Mouse (Mus musculus) MEL (cell line): ENCODE measurements at regions not wholly inside any gene's neighbourhood (a gene's known extent, or its start where the extent isn't known, plus 50 kb on each side); places are given as distances from the start of the nearest gene placed in this dataset.

Source experiments
- DNase-seq: peaks from one replicate; pipeline ENCODE4 v3.0.0; 2011; ENCODE audit warnings: low read depth, low spot score
- H3K27ac ChIP-seq: 2 replicates; pipeline ENCODE4 v1.5.1; 2012; ENCODE audit warnings: low read depth, mild to moderate bottlenecking, control low read depth, low read length, moderate library complexity; ENCODE audit not compliant: control insufficient read depth
- H3K27me3 ChIP-seq, 2 experiments: fragments of 150-350 bp in 1 of 2; sonication (generic) in 1 of 2; 2 replicates each; pipeline ENCODE4 v1.6.1; 2012; ENCODE audit warnings: low read length in 2 of 2, mild to moderate bottlenecking in 2 of 2, improper control_type of control experiment in 1 of 2, moderate library complexity in 1 of 2; ENCODE audit not compliant: insufficient read depth in 2 of 2, control insufficient read depth in 1 of 2
- H3K36me3 ChIP-seq, 2 experiments: 2 replicates each; pipeline ENCODE4 v1.6.1; 2012 to 2014; ENCODE audit warnings: low read length in 2 of 2, improper control_type of control experiment in 1 of 2, inconsistent platforms in 1 of 2, mild to moderate bottlenecking in 1 of 2; ENCODE audit not compliant: insufficient read depth in 2 of 2, control insufficient read depth in 1 of 2
- H3K4me1 ChIP-seq, 2 experiments: fragments of 150-350 bp in 1 of 2; sonication (generic) in 1 of 2; 2 replicates each; pipeline ENCODE4 v1.6.1; 2012; ENCODE audit warnings: low read length in 2 of 2, improper control_type of control experiment in 1 of 2, mild to moderate bottlenecking in 1 of 2; ENCODE audit not compliant: insufficient read depth in 2 of 2, control insufficient read depth in 1 of 2
- H3K4me3 ChIP-seq, 2 experiments: fragments of 150-350 bp in 1 of 2; sonication (generic) in 1 of 2; 2 replicates each; pipeline ENCODE4 v1.5.1; 2012; ENCODE audit warnings: low read depth in 2 of 2, low read length in 2 of 2, mild to moderate bottlenecking in 2 of 2, moderate library complexity in 2 of 2, control low read depth in 1 of 2, improper control_type of control experiment in 1 of 2; ENCODE audit not compliant: control insufficient read depth in 1 of 2, insufficient read depth in 1 of 2
- H3K79me2 ChIP-seq: 2 replicates; pipeline ENCODE4 v1.6.1; 2012; ENCODE audit warnings: mild to moderate bottlenecking, low read length, moderate library complexity; ENCODE audit not compliant: control insufficient read depth, poor library complexity, insufficient read depth
- H3K9ac ChIP-seq: 2 replicates; pipeline ENCODE4 v1.6.1; 2012; ENCODE audit warnings: low read depth, mild to moderate bottlenecking, control low read depth, low read length, moderate library complexity; ENCODE audit not compliant: control insufficient read depth, poor library complexity, severe bottlenecking
- H3K9me3 ChIP-seq: fragments of 150-350 bp; sonication (generic); replicated peaks from 2 replicates; pipeline ENCODE4 v1.6.1; 2012; ENCODE audit warnings: mild to moderate bottlenecking, low read length, improper control_type of control experiment, moderate library complexity; ENCODE audit not compliant: insufficient read depth
- BHLHE40 ChIP-seq: IDR thresholded peaks from 2 replicates; pipeline ENCODE4 v1.6.1; 2012; ENCODE audit warnings: low read depth, mild to moderate bottlenecking, inconsistent platforms, low read length, improper control_type of control experiment, borderline replicate concordance
- CTCF ChIP-seq, 3 experiments: IDR thresholded peaks in 2 of 3; conservative IDR thresholded peaks in 1 of 3; 2 replicates each; pipeline ENCODE4 v1.5.1; 2011 to 2012; ENCODE audit warnings: low read length in 3 of 3, low read depth in 2 of 3, mild to moderate bottlenecking in 2 of 3, improper control_type of control experiment in 1 of 3, inconsistent platforms in 1 of 3, mixed read lengths in 1 of 3, moderate library complexity in 1 of 3; ENCODE audit not compliant: control insufficient read depth in 1 of 3, insufficient read depth in 1 of 3, poor library complexity in 1 of 3, severe bottlenecking in 1 of 3
- E2F4 ChIP-seq: IDR thresholded peaks from 2 replicates; pipeline ENCODE4 v1.6.1; 2011; ENCODE audit warnings: low read depth, low read length, improper control_type of control experiment, borderline replicate concordance
- EP300 ChIP-seq, 2 experiments: IDR thresholded peaks; 2 replicates each; pipeline ENCODE4 v1.6.1; 2011; ENCODE audit warnings: improper control_type of control experiment in 2 of 2, low read length in 2 of 2, low read depth in 1 of 2, mild to moderate bottlenecking in 1 of 2
- ETS1 ChIP-seq: IDR thresholded peaks from 2 replicates; pipeline ENCODE4 v1.6.1; 2012; ENCODE audit warnings: low read depth, mild to moderate bottlenecking, inconsistent platforms, low read length, improper control_type of control experiment, moderate library complexity
- GATA1 ChIP-seq: IDR thresholded peaks from 2 replicates; pipeline ENCODE4 v1.6.1; 2011; ENCODE audit warnings: low read depth, low read length, improper control_type of control experiment
- HCFC1 ChIP-seq: IDR thresholded peaks from 2 replicates; pipeline ENCODE4 v1.6.1; 2012; ENCODE audit warnings: low read depth, mild to moderate bottlenecking, inconsistent platforms, low read length, improper control_type of control experiment, moderate library complexity
- JUND ChIP-seq: IDR thresholded peaks from 2 replicates; pipeline ENCODE4 v1.6.1; 2011; ENCODE audit warnings: low read depth, mild to moderate bottlenecking, improper control_type of control experiment, low read length
- MAX ChIP-seq: IDR thresholded peaks from 2 replicates; pipeline ENCODE4 v1.6.1; 2011; ENCODE audit warnings: low read length, improper control_type of control experiment
- MXI1 ChIP-seq: IDR thresholded peaks from 2 replicates; pipeline ENCODE4 v1.6.1; 2011; ENCODE audit warnings: mild to moderate bottlenecking, low read depth, low read length, improper control_type of control experiment
- NRF1 ChIP-seq: IDR thresholded peaks from 2 replicates; pipeline ENCODE4 v1.6.1; 2014; ENCODE audit warnings: low read depth, mild to moderate bottlenecking, inconsistent platforms, low read length, improper control_type of control experiment, moderate library complexity; ENCODE audit not compliant: poor library complexity, insufficient read depth, severe bottlenecking
- RAD21 ChIP-seq: IDR thresholded peaks from 2 replicates; pipeline ENCODE4 v1.6.1; 2011; ENCODE audit warnings: mild to moderate bottlenecking, low read depth, low read length, improper control_type of control experiment
- RCOR1 ChIP-seq: IDR thresholded peaks from 2 replicates; pipeline ENCODE4 v1.6.1; 2012; ENCODE audit warnings: low read depth, mild to moderate bottlenecking, inconsistent platforms, low read length, improper control_type of control experiment
- SMC3 ChIP-seq: IDR thresholded peaks from 2 replicates; pipeline ENCODE4 v1.6.1; 2011; ENCODE audit warnings: low read depth, low read length, improper control_type of control experiment
- TCF12 ChIP-seq: IDR thresholded peaks from 2 replicates; pipeline ENCODE4 v1.6.1; 2014; ENCODE audit warnings: low read depth, mild to moderate bottlenecking, inconsistent platforms, low read length, improper control_type of control experiment, moderate library complexity
- UBTF ChIP-seq: IDR thresholded peaks from 2 replicates; pipeline ENCODE4 v1.6.1; 2012; ENCODE audit warnings: low read depth, mild to moderate bottlenecking, inconsistent platforms, low read length, improper control_type of control experiment, moderate library complexity, borderline replicate concordance; ENCODE audit not compliant: insufficient read depth
- USF2 ChIP-seq, 2 experiments: IDR thresholded peaks; 2 replicates each; pipeline ENCODE4 v1.6.1; 2011 to 2012; ENCODE audit warnings: improper control_type of control experiment in 2 of 2, low read length in 2 of 2, borderline replicate concordance in 1 of 2, inconsistent platforms in 1 of 2, low read depth in 1 of 2, mild to moderate bottlenecking in 1 of 2; ENCODE audit not compliant: insufficient read depth in 1 of 2
- ZC3H11A ChIP-seq: IDR thresholded peaks from 2 replicates; pipeline ENCODE4 v1.6.1; 2012; ENCODE audit warnings: low read depth, mild to moderate bottlenecking, inconsistent platforms, low read length, improper control_type of control experiment
- ZNF384 ChIP-seq: IDR thresholded peaks from 2 replicates; pipeline ENCODE4 v1.6.1; 2012; ENCODE audit warnings: low read depth, mild to moderate bottlenecking, inconsistent platforms, low read length, improper control_type of control experiment

DNA sequence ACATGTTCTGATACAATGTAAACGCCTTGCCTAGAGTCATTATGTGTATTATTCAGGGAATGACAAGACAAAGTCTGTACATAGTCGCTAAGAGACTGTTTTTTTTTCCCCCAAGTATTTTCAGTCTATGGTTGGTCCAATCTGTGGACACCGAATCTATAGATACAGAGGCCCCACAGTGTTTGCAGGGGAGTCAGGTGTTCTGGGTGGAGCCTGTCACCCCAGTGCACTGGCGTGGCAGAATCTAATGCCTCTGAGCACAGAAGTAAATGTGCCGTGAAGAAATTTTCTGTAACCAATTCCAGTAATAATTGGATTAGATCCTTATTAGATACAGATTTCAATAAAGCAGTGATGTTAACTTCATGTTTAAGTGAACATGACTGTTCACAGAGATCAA lies 1130.1 kb upstream of the Gulo start:
- no peak overlapping the region for H3K4me3 ChIP-seq
- H3K27ac ChIP-seq, result no peak overlapping the region
- H3K36me3 ChIP-seq, result no peaks in the 10 kb centered on the region
- no peaks in the 10 kb centered on the region for H3K79me2 ChIP-seq
- TF ChIP-seq CTCF (IDR thresholded peaks at IDR 0.05 in 2 of 3, conservative IDR thresholded peaks at IDR 0.05 in 1 of 3; ENCODE audit: control insufficient read depth in 1 of 3, insufficient read depth in 1 of 3, low read depth in 2 of 3, low read length in 3 of 3, poor library complexity in 1 of 3, severe bottlenecking in 1 of 3), result no peak
- no peak for TF ChIP-seq EP300 (IDR thresholded peaks at IDR 0.05; ENCODE audit: low read depth in 1 of 2, low read length in 2 of 2)
- TF ChIP-seq BHLHE40, result no peak
- no peak for TF ChIP-seq ZC3H11A
- no peak for TF ChIP-seq USF2 (IDR thresholded peaks at IDR 0.05; ENCODE audit: borderline replicate concordance in 1 of 2, insufficient read depth in 1 of 2, low read depth in 1 of 2, low read length in 2 of 2)
- H3K4me1 ChIP-seq, result no peaks in the 10 kb centered on the region
- no peak overlapping the region for H3K9ac ChIP-seq
- DNase-seq, result no peak
- H3K9me3 ChIP-seq, result no peaks in the 10 kb centered on the region
- no peaks in the 10 kb centered on the region for H3K27me3 ChIP-seq

DNA sequence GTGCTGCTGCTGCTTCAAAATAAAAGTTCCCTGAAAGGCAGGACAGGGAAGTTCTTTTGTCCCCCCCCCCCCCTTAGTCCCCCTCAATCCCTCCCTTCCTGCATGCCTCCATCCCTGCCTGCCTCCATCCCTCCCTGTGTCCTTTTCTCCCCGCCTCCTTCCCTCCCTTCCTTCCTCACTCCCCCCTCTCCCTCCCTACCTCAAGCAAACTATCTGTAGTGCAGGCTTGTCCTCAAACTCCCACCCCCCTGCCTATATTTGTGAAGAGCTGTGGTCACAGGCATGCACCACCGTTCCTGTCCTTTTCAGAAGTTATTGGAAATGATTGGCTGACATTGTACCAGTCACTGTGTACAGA lies 1127.1 kb upstream of the Gulo start:
- no peaks in the 10 kb centered on the region for H3K79me2 ChIP-seq
- H3K36me3 ChIP-seq, result no peaks in the 10 kb centered on the region
- H3K27ac ChIP-seq, result no peak overlapping the region
- no peaks in the 10 kb centered on the region for H3K9me3 ChIP-seq
- no peak for DNase-seq
- no peak for TF ChIP-seq JUND
- TF ChIP-seq HCFC1, result no peak
- no peak for TF ChIP-seq BHLHE40
- TF ChIP-seq NRF1, result no peak
- no peak for TF ChIP-seq ZNF384
- TF ChIP-seq UBTF, result no peak
- TF ChIP-seq SMC3, result no peak
- TF ChIP-seq TCF12, result no peak
- no peak for TF ChIP-seq E2F4
- TF ChIP-seq EP300 (IDR thresholded peaks at IDR 0.05; ENCODE audit: low read depth in 1 of 2, low read length in 2 of 2), result no peak
- TF ChIP-seq RAD21, result no peak
- TF ChIP-seq MXI1, result no peak
- TF ChIP-seq ETS1, result no peak
- TF ChIP-seq MAX, result no peak
- no peak for TF ChIP-seq RCOR1
- no peak for TF ChIP-seq GATA1
- H3K4me1 ChIP-seq, result no peaks in the 10 kb centered on the region
- no peaks in the 10 kb centered on the region for H3K27me3 ChIP-seq
- no peak overlapping the region for H3K9ac ChIP-seq
- no peak overlapping the region for H3K4me3 ChIP-seq
